Mouse (Mus musculus) ES-Bruce4 (cell line): ENCODE measurements at regions not wholly inside any gene's neighbourhood (a gene's known extent, or its start where the extent isn't known, plus 50 kb on each side); places are given as distances from the start of the nearest gene placed in this dataset.

ENCODE experiments used
- CTCF ChIP-seq: IDR thresholded peaks from one replicate; pipeline ENCODE4 v1.8.1; 2011; ENCODE audit warnings: low read depth, low read length
- EP300 ChIP-seq: IDR thresholded peaks from 2 replicates; pipeline ENCODE4 v1.6.1; 2011; ENCODE audit warnings: low read depth, low read length; ENCODE audit not compliant: insufficient read depth
- POLR2A ChIP-seq: IDR thresholded peaks from one replicate; pipeline ENCODE4 v1.8.1; 2011; ENCODE audit warnings: low read length; ENCODE audit not compliant: insufficient read depth

GRCm38 (mm10) chr16:29820704-29821103 is 241.6 kb downstream of the Opa1 start:
- TF ChIP-seq CTCF (no peak), EP300 (no peak), POLR2A (no peak)
